Mouse (Mus musculus): Measurements from ENCODE around the gene Caap1.

Caap1 gene

GRCm38 (mm10) chr4:94515366-94515765, 41.2 kb downstream of the Caap1 start:
- no peak for DNase-seq (ENCODE audit: low read depth, low spot score)

- no peak for DNase-seq (ENCODE audit: low read depth, low spot score)
These were observed 79.7 kb downstream of the Caap1 start for GRCm38 (mm10) chr4:94476749-94477399.

DNA sequence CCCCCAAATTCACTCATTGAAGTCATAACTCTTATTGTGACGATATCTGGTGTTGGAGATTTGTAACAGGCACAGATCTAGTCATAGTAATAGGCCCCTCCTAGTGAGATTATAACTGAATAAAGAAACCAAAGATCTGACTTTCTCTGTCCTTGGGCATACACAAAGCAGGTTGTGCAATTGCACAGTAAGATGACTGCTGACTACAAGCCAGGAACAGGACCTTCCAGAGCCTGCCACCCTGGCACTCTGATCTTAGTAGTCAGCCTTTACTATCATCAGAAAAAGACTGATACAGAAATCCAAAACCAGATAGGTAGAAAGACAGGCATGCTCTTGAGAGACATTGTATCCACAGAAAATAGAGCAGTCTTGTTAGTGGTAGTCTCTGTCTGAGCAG, 83.3 kb downstream of the Caap1 start:
- no peak for DNase-seq (ENCODE audit: low read depth, low spot score)

DNA sequence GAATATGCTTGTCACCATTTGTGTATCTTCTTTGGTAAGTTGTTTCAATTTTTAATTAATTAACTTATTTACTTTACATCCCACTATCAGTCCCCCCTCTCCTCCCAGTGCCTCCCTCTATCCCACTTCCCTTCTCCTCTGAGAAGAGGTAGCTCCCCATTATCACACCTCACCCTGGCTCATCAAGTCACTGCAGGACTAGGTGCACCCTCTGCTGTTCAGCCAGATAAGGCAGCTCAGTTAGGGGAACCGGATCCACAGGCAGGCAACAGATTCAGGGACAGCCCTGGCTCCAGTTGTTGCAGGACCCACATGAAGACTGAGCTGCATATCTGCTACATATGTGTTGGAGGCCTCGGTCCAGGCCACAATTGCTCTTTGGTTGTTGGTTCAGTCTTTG, 97.2 kb downstream of the Caap1 start:
- no peak for DNase-seq (ENCODE audit: low read depth, low spot score)

DNA sequence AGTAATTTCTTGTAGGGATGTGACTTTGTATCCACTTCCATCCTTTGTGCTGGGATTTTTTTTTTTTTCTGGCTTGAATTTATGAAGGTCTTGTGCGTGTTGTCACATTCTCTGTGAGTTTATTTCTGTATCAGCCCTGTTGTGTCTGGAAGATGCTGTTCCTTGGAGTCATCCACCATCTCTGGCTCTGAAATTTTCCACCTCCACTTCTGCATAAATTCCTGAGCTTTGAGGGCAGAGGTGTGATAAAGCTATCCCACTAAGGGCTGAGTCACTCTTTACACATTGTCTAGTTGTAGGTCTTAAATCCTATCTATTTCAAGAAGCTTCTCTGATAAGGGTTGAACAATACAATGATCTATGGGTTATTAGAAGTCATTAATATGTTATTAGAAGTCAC, 101.7 kb downstream of the Caap1 start:
- DNase-seq (ENCODE audit: low read depth, low spot score): no peak

Measured in embryo, embryonic 11.5 days (tissue).